Mouse (Mus musculus) forebrain, embryonic 11.5 days (tissue): ENCODE data around the gene Shcbp1l. TPM values are rescaled to one million over a fixed set of nuclear protein-coding genes. Genes with fewer than 3 reads are reported as not detected.

Experiments
- ATAC-seq: fragments of 200-750 bp; cut with Nextera tagmentation; replicated peaks from 2 replicates; pipeline ENCODE4 v1.8.0; 2017; ENCODE audit warnings: moderate TSS enrichment; ENCODE audit not compliant: low FRiP score
- DNase-seq: peaks from one replicate; pipeline ENCODE4 v3.0.0-alpha.2; 2017; ENCODE audit warnings: low spot score
- H3K27ac ChIP-seq: fragments of 300-500 bp; sonication (generic); 2 replicates; pipeline ENCODE4 v1.5.1; 2014; ENCODE audit warnings: low read depth, low read length
- H3K27me3 ChIP-seq: fragments of 300-500 bp; sonication (generic); 2 replicates; pipeline ENCODE4 v1.6.1; 2014; ENCODE audit warnings: mild to moderate bottlenecking, low read length, mixed read lengths; ENCODE audit not compliant: control insufficient read depth, insufficient read depth
- H3K36me3 ChIP-seq: fragments of 300-500 bp; sonication (generic); 2 replicates; pipeline ENCODE4 v1.6.1; 2014; ENCODE audit warnings: mild to moderate bottlenecking, low read length, moderate library complexity, mixed read lengths; ENCODE audit not compliant: control insufficient read depth, insufficient read depth
- H3K4me1 ChIP-seq: fragments of 300-500 bp; sonication (generic); replicated peaks from 2 replicates; pipeline ENCODE4 v1.6.1; 2014; ENCODE audit warnings: low read length, mixed read lengths; ENCODE audit not compliant: control insufficient read depth, insufficient read depth
- H3K4me2 ChIP-seq: fragments of 300-500 bp; sonication (generic); 2 replicates; pipeline ENCODE4 v1.6.1; 2014; ENCODE audit warnings: low read depth, mild to moderate bottlenecking, low read length, moderate library complexity, mixed read lengths; ENCODE audit not compliant: severe bottlenecking
- H3K4me3 ChIP-seq: fragments of 300-500 bp; sonication (generic); 2 replicates; pipeline ENCODE4 v1.5.1; 2014; ENCODE audit warnings: low read depth, low read length
- H3K9ac ChIP-seq: fragments of 300-500 bp; sonication (generic); 2 replicates; pipeline ENCODE4 v1.6.1; 2014; ENCODE audit warnings: low read length
- H3K9me3 ChIP-seq: fragments of 300-500 bp; sonication (generic); 2 replicates; pipeline ENCODE4 v1.6.1; 2016; ENCODE audit warnings: low read length, mixed read lengths; ENCODE audit not compliant: control insufficient read depth
- WGBS: fragments of 180-500 bp; shearing (Covaris S2); extraction: QIAGEN DNeasy Blood & Tissue Kit; methylation state at CpG from one replicate; pipeline ENCODE4 v1.1.7; 2014; 5-methylcytosine and 5-hydroxymethylcytosine counted together
- polyA plus RNA-seq: library from polyadenylated mRNA; unstranded; fragments of >200 nt; fragmentation: Nextera tagmentation; extraction: Ambion mirVana; gene quantifications from 2 replicates; pipeline ENCODE4 v1.2.1, GENCODE M21; 2014

Shcbp1l gene
- polyA plus RNA-seq, 1 experiment from 2014 or later, result 0.19 TPM

DNA sequence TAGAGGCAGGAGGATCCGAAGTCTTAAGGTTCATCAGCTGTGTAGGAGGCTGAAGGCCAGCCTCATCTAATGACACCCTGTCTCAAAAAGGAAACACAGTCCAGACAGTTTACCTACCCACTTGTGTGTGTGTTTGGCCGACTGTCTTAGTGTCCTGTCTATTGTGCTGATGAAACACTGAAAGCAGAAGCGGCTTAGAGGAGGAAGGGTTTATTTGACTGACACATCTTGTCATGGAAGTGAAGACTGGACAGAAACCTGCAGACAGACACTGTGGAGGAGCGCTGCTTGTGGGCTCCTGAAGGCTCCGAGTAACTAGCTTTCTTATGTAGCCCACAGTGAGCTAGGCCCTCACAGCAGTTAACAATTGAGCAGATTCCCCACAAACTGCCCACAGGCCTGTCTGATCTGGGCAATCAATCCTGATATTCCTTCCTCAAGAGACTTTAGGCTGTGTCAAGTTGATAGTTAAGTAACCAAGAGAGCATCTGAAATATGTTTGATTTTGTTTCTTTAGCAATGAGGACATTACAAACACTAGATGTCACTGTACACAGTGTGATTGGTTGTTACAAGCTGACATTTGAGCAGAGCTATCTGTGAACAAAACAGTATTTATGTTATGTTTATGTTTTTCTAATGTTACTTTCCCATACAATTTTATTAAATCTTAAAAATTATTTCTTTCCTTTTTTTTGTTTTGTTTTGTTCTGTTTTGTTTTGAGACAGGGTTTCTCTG lies 9.1 kb downstream of the Shcbp1l start:
- no peak overlapping the region for H3K27ac ChIP-seq
- no peaks in the 10 kb centered on the region for H3K27me3 ChIP-seq
- H3K9ac ChIP-seq, result no peak overlapping the region
- H3K4me3 ChIP-seq, result no peak overlapping the region
- H3K4me2 ChIP-seq, result no peak overlapping the region
- ATAC-seq (no peak), DNase-seq (no peak)
- no peaks in the 10 kb centered on the region for H3K4me1 ChIP-seq
- H3K36me3 ChIP-seq, result no peaks in the 10 kb centered on the region
- no peaks in the 10 kb centered on the region for H3K9me3 ChIP-seq
- 84% methylated on average over 5 of the region's 5 CpGs for WGBS

GRCm38 (mm10) chr1:153437536-153437935 lies 12.6 kb downstream of the Shcbp1l start:
- no peaks in the 10 kb centered on the region for H3K9me3 ChIP-seq
- H3K27me3 ChIP-seq, result no peaks in the 10 kb centered on the region
- H3K4me1 ChIP-seq, result no peaks in the 10 kb centered on the region
- ATAC-seq (no peak), DNase-seq (no peak)
- H3K36me3 ChIP-seq, result no peaks in the 10 kb centered on the region
- no peak overlapping the region for H3K27ac ChIP-seq
- no peak overlapping the region for H3K4me2 ChIP-seq
- H3K9ac ChIP-seq, result no peak overlapping the region
- no peak overlapping the region for H3K4me3 ChIP-seq
- 86% methylated on average over 11 of the region's 11 CpGs for WGBS

DNA sequence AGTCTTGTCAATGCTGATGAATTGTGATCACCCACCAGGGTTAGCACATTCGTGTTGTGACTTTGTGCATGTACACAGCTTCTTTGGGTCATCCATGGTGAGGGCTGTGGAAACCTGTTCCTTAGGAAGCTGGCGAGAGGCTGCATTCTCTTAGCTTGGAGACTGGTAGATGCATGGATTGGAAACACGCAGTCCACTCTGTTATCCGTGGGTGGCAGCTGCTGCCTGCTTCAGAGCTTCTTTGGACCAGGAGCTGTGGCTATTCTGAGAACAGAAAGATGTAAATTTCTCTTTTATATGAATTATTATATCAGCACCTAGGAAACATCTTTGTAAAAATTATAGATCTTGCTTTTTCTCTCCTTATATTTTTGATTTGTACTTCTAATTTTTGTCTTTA lies 15.8 kb downstream of the Shcbp1l start:
- no peaks in the 10 kb centered on the region for H3K27me3 ChIP-seq
- DNase-seq (no peak), ATAC-seq (no peak)
- no peaks in the 10 kb centered on the region for H3K4me1 ChIP-seq
- no peak overlapping the region for H3K4me2 ChIP-seq
- no peak overlapping the region for H3K27ac ChIP-seq
- no peak overlapping the region for H3K4me3 ChIP-seq
- H3K9me3 ChIP-seq, result no peaks in the 10 kb centered on the region
- no peak overlapping the region for H3K9ac ChIP-seq
- WGBS, result 90% methylated on average over 4 of the region's 4 CpGs
- no peaks in the 10 kb centered on the region for H3K36me3 ChIP-seq

DNA sequence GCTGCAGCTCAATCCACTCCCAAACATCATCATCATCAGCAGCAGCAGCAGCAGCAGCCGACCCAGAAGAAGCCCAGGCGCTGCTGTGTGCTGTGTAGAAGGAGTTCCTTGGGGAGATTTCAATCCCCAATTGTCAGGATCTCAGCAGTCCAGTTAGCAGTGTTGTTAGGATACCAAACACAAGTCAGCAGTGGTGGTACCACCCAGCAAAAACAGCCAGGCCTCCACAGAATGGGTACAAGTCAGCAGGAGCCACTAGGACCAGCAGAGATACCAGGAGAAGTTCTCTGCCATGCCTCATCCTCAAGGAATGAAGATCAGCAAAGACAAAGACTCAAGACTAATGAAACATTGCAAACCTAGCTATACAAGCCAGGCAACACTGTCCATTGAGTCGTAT lies 16.7 kb downstream of the Shcbp1l start:
- H3K27me3 ChIP-seq, result no peaks in the 10 kb centered on the region
- no peaks in the 10 kb centered on the region for H3K36me3 ChIP-seq
- ATAC-seq, result no peak
- H3K27ac ChIP-seq, result no peak overlapping the region
- H3K9ac ChIP-seq, result no peak overlapping the region
- no peak for DNase-seq
- H3K4me3 ChIP-seq, result no peak overlapping the region
- no peaks in the 10 kb centered on the region for H3K4me1 ChIP-seq
- WGBS, result 91% methylated on average over 3 of the region's 3 CpGs
- no peaks in the 10 kb centered on the region for H3K9me3 ChIP-seq
- no peak overlapping the region for H3K4me2 ChIP-seq

DNA sequence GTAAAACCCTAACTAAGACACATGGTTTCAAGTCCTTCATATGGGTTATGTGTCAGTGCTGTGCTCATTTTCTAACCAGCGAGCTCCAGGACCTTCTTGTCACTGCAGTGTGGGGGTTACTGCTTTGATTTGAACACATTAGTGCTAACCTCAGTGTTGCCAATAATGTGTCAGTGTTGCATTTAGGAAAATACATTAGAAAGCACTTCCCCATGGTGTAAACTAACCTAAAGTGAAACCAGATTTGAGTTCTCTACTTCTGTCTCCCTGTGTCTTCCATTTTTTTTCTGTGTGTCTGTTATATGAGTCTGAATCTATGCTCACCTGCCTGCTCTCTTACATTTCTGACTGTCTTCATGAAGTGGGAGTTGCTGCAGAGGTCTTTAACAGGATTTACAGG lies 18.1 kb downstream of the Shcbp1l start:
- Histone ChIP-seq H3K4me3 (no peak overlapping the region), H3K9ac (no peak overlapping the region), H3K4me2 (no peak overlapping the region), H3K36me3 (no peaks in the 10 kb centered on the region), H3K9me3 (no peaks in the 10 kb centered on the region), H3K4me1 (no peaks in the 10 kb centered on the region), H3K27me3 (no peaks in the 10 kb centered on the region), H3K27ac (no peak overlapping the region)
- 87% methylated on average over 1 of the region's 1 CpGs for WGBS
- DNase-seq (no peak), ATAC-seq (no peak)

- WGBS, result 81% methylated on average over 4 of the region's 4 CpGs
Measured at GRCm38 (mm10) chr1:153443632-153444031, 18.7 kb downstream of the Shcbp1l start.

DNA sequence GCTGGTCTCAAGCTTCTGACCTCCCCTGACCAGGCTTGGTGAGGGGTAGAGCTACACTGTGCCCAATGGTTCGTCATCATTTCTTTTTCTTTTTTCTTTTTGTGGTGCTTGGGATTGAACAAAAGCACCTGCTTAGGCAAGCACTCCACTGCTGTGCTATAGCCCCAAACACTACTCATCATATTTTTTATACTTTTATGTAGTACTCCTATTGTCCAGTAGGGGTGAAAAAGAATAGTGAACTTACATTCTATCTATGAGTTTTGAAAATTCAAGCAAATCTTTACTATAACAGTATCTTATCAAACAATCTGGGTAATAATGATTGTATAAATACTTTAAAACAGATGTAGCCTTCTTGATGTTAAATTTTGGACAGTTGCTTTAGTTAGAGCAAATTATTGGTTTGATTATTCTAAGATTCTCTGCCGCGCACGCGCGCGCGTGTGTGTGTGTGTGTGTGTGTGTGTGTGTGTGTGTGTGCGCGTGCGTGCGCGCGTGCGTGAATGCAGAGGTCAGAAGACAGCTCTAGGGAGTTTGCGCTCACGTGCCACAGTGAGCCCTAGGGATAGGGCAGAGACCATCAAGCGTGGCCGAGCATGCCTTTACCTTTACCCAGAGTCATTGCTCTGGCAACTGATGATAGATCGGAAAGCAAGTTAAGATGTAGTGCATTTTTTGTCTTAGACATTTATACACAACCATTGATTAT lies 21.3 kb downstream of the Shcbp1l start:
- Histone ChIP-seq H3K27ac (no peak overlapping the region), H3K27me3 (no peaks in the 10 kb centered on the region), H3K4me3 (no peak overlapping the region), H3K4me1 (no peaks in the 10 kb centered on the region), H3K36me3 (no peaks in the 10 kb centered on the region), H3K4me2 (no peak overlapping the region), H3K9me3 (no peaks in the 10 kb centered on the region), H3K9ac (no peak overlapping the region)
- ATAC-seq (no peak), DNase-seq (no peak)
- 93% methylated on average over 20 of the region's 20 CpGs for WGBS

More at GRCm38 (mm10) chr1:153443632-153444031, 18.7 kb downstream of the Shcbp1l start:
- Histone ChIP-seq H3K27ac (no peak overlapping the region), H3K4me2 (no peak overlapping the region), H3K9me3 (no peaks in the 10 kb centered on the region), H3K27me3 (no peaks in the 10 kb centered on the region), H3K36me3 (no peaks in the 10 kb centered on the region), H3K4me1 (no peaks in the 10 kb centered on the region), H3K4me3 (no peak overlapping the region), H3K9ac (no peak overlapping the region)
- DNase-seq (no peak), ATAC-seq (no peak)

- no peaks in the 10 kb centered on the region for H3K36me3 ChIP-seq
- WGBS, result 73% methylated on average over 10 of the region's 10 CpGs
- no peak overlapping the region for H3K4me2 ChIP-seq
- H3K27me3 ChIP-seq, result no peaks in the 10 kb centered on the region
- H3K27ac ChIP-seq, result no peak overlapping the region
- no peaks in the 10 kb centered on the region for H3K9me3 ChIP-seq
- no peak for ATAC-seq
- H3K4me1 ChIP-seq, result no peaks in the 10 kb centered on the region
- H3K4me3 ChIP-seq, result no peak overlapping the region
- H3K9ac ChIP-seq, result no peak overlapping the region
- peak; percentile 65 for DNase-seq
Measured at GRCm38 (mm10) chr1:153451237-153452154, 26.5 kb downstream of the Shcbp1l start.
